Mouse (Mus musculus): ENCODE data around the gene Bpifa3. TPM values are rescaled to one million over a fixed set of nuclear protein-coding genes. Genes with fewer than 3 reads are reported as not detected.
"Not testable (repeated sequence)": the region's sequence is repeated elsewhere in the genome, so short reads cannot be mapped to it uniquely, and the experiment has no call there.

Gene Bpifa3
- total and polyA plus RNA-seq, 3 experiments: not detected

DNA sequence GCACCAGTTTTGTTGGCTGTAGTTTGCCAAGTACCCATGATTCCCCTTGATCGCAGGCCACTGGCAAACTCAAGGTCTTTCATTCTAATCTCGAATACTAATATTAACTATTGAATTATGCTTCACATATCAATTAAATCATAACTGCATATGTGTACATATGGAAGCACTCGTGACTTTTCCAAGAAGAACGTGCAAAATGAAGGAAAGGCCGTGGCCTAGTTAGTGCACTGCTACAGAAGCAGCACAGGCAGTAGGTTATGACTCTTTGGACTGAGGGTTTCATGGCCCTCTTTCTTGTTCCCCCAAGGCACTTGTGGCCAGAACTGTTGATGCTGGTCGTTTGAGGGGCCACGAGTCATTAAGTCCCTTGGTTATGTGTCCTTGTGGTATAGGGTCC lies 51.8 kb downstream of the Bpifa3 start:
- H3K9ac ChIP-seq (ENCODE audit: insufficient read depth, low read depth); dilution Hi-C loops (cut with MboI; ENCODE audit: extremely low pct_ligation_motif_present, extremely low pct_unique_long_range_greater_than_20kb, low sequenced_read_pairs); DNase-seq (ENCODE audit: extremely low read depth); H3K4me3 ChIP-seq (replicated peaks in 1 of 3; ENCODE audit: low read depth in 2 of 3, low read length in 2 of 3, poor library complexity in 1 of 3); in situ Hi-C loops (cut with MboI; ENCODE audit: low pct_ligation_motif_present, low pct_unique_long_range_greater_than_20kb, low sequenced_read_pairs); H3K9me3 ChIP-seq (replicated peaks; ENCODE audit: low read length); H3K79me2 ChIP-seq (replicated peaks; ENCODE audit: control insufficient read depth, extremely low read depth, insufficient read depth, poor library complexity, severe bottlenecking); H3K36me3 ChIP-seq (replicated peaks in 1 of 2; ENCODE audit: control insufficient read depth in 1 of 2, insufficient read depth in 1 of 2, low read length in 1 of 2); H3K27ac ChIP-seq (ENCODE audit: insufficient read depth, low read depth); H3K4me1 ChIP-seq (ENCODE audit: control insufficient read depth in 1 of 2, insufficient read depth in 2 of 2); H3K4me2 ChIP-seq (ENCODE audit: insufficient read depth, low read depth, poor library complexity, severe bottlenecking): not testable (repeated sequence)
- peaks cover 57% of the 10 kb centered on the region for H3K27me3 ChIP-seq (replicated peaks)

DNA sequence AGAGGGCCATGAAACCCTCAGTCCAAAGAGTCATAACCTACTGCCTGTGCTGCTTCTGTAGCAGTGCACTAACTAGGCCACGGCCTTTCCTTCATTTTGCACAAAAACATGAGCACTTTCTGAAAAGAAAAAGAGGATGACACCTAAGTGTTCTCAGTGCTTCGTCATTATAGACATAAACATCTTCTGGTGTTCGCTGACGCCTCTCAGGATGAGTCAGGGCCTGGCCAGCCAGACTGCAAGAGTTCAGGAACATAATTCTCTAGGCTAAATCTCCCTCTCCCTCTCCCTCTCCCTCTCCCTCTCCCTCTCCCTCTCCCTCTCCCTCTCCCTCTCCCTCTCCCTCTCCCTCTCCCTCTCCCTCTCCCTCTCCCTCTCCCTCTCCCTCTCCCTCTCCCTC lies 52.9 kb downstream of the Bpifa3 start:
- H3K36me3 ChIP-seq (replicated peaks in 1 of 2; ENCODE audit: control insufficient read depth in 1 of 2, insufficient read depth in 1 of 2, low read length in 1 of 2); in situ Hi-C loops (cut with MboI; ENCODE audit: low pct_ligation_motif_present, low pct_unique_long_range_greater_than_20kb, low sequenced_read_pairs); dilution Hi-C loops (cut with MboI; ENCODE audit: extremely low pct_ligation_motif_present, extremely low pct_unique_long_range_greater_than_20kb, low sequenced_read_pairs); H3K4me2 ChIP-seq (ENCODE audit: insufficient read depth, low read depth, poor library complexity, severe bottlenecking); H3K9me3 ChIP-seq (replicated peaks; ENCODE audit: low read length); DNase-seq (ENCODE audit: extremely low read depth); H3K4me1 ChIP-seq (ENCODE audit: control insufficient read depth in 1 of 2, insufficient read depth in 2 of 2); H3K79me2 ChIP-seq (replicated peaks; ENCODE audit: control insufficient read depth, extremely low read depth, insufficient read depth, poor library complexity, severe bottlenecking); H3K9ac ChIP-seq (ENCODE audit: insufficient read depth, low read depth); H3K27ac ChIP-seq (ENCODE audit: insufficient read depth, low read depth); H3K4me3 ChIP-seq (replicated peaks in 1 of 3; ENCODE audit: low read depth in 2 of 3, low read length in 2 of 3, poor library complexity in 1 of 3): not testable (repeated sequence)
- H3K27me3 ChIP-seq (replicated peaks): peaks cover 67% of the 10 kb centered on the region

DNA sequence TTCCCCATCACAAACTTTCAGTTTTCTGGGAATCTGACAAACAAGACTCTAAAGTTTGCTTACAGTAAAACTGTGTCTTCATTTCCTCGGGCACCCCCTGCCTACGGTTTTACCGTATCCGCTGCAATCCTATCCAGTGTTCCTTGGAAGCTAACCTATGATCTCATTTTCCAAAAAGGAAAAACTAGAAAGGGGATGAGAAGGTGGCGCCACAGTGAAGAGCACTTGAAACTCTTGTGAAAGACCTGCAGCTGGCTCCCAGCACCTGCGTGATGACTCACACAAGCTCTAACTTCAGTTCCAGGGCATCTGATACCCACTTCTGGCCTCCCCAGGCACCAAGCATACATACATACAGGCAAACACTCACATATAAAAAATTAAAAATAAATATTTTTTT lies 55.2 kb downstream of the Bpifa3 start:
- Histone ChIP-seq H3K4me2 (ENCODE audit: insufficient read depth, low read depth, poor library complexity, severe bottlenecking) (no peak overlapping the region), H3K27ac (ENCODE audit: insufficient read depth, low read depth) (no peak overlapping the region), H3K36me3 (replicated peaks in 1 of 2; ENCODE audit: control insufficient read depth in 1 of 2, insufficient read depth in 1 of 2, low read length in 1 of 2) (no peaks in the 10 kb centered on the region), H3K27me3 (replicated peaks) (peaks cover 82% of the 10 kb centered on the region), H3K4me3 (replicated peaks in 1 of 3; ENCODE audit: low read depth in 2 of 3, low read length in 2 of 3, poor library complexity in 1 of 3) (no peak overlapping the region), H3K79me2 (replicated peaks; ENCODE audit: control insufficient read depth, extremely low read depth, insufficient read depth, poor library complexity, severe bottlenecking) (no peaks in the 10 kb centered on the region), H3K9me3 (replicated peaks; ENCODE audit: low read length) (no peaks in the 10 kb centered on the region), H3K4me1 (ENCODE audit: control insufficient read depth in 1 of 2, insufficient read depth in 2 of 2) (no peaks in the 10 kb centered on the region), H3K9ac (ENCODE audit: insufficient read depth, low read depth) (no peak overlapping the region)
- no peak for DNase-seq (ENCODE audit: extremely low read depth)
- TF ChIP-seq MAFK (IDR thresholded peaks at IDR 0.05; ENCODE audit: insufficient replicate concordance, low read length): no peak
- TF ChIP-seq MAZ (IDR thresholded peaks at IDR 0.05; ENCODE audit: low read depth, low read length): no peak
- no peak for TF ChIP-seq ELF1 (IDR thresholded peaks at IDR 0.05; ENCODE audit: low read depth, low read length)
- no peak for TF ChIP-seq USF1 (IDR thresholded peaks at IDR 0.05; ENCODE audit: low read depth, low read length)
- TF ChIP-seq E2F4 (IDR thresholded peaks at IDR 0.05; ENCODE audit: insufficient replicate concordance, low read depth, low read length): no peak
- TF ChIP-seq NRF1 (IDR thresholded peaks at IDR 0.05; ENCODE audit: low read depth, low read length): no peak
- TF ChIP-seq CTCF (conservative IDR thresholded peaks at IDR 0.05 in 1 of 2, IDR thresholded peaks at IDR 0.05 in 1 of 2; ENCODE audit: low read depth in 2 of 2, low read length in 2 of 2): no peak
- no peak for TF ChIP-seq TBP (conservative IDR thresholded peaks at IDR 0.05; ENCODE audit: low read depth, low read length)
- no peak for TF ChIP-seq USF2 (conservative IDR thresholded peaks at IDR 0.05; ENCODE audit: low read depth, low read length)
- TF ChIP-seq EP300 (IDR thresholded peaks at IDR 0.05; ENCODE audit: low read length): no peak
- no peak for TF ChIP-seq ZNF384 (IDR thresholded peaks at IDR 0.05; ENCODE audit: low read depth, low read length)
- TF ChIP-seq RAD21 (IDR thresholded peaks at IDR 0.05; ENCODE audit: low read depth, low read length): no peak
- TF ChIP-seq MAX (IDR thresholded peaks at IDR 0.05; ENCODE audit: low read length): no peak
- TF ChIP-seq MEF2A (IDR thresholded peaks at IDR 0.05; ENCODE audit: borderline replicate concordance, low read depth, low read length): no peak
- TF ChIP-seq ZC3H11A (IDR thresholded peaks at IDR 0.05; ENCODE audit: low read depth, low read length): no peak
- no peak for TF ChIP-seq POLR2AphosphoS2 (IDR thresholded peaks at IDR 0.05; ENCODE audit: low read depth, low read length)
- no peak for TF ChIP-seq JUN (IDR thresholded peaks at IDR 0.05; ENCODE audit: insufficient read depth, low read depth, low read length)
- no peak for TF ChIP-seq SIN3A (IDR thresholded peaks at IDR 0.05; ENCODE audit: low read length)
- TF ChIP-seq CHD1 (IDR thresholded peaks at IDR 0.05; ENCODE audit: low read depth, low read length): no peak
- TF ChIP-seq RCOR1 (conservative IDR thresholded peaks at IDR 0.05; ENCODE audit: low read depth, low read length): no peak
- dilution Hi-C loops (cut with MboI; ENCODE audit: extremely low pct_ligation_motif_present, extremely low pct_unique_long_range_greater_than_20kb, low sequenced_read_pairs): no loop called here
- in situ Hi-C loops (cut with MboI; ENCODE audit: low pct_ligation_motif_present, low pct_unique_long_range_greater_than_20kb, low sequenced_read_pairs): no loop called here

Data from CH12.LX (cell line).